20 mouse cellular contexts compared by ENCODE assay signal in genomic region chr2:60342107-60342880, GRCm38 (mm10).
"Had no signal": no experiment of that assay in that cellular context is flagged by ENCODE, and none has a peak within 500 bp of the region (broad histone marks: within the 10 kb centered on the region; RNA-seq: fewer than 3 reads in every experiment).

No protein-coding gene starts in this region.

- DNase-seq: kidney, adult 2 months; kidney, postnatal 4 days; left cerebral cortex, postnatal 4 days; lung, adult 18-20 months; lung, postnatal 10 days; lung, postnatal 36 days; right cerebral cortex, adult 18-20 months; right cerebral cortex, postnatal 14 days; right cerebral cortex, postnatal 4 days; thymus, adult 18-20 months; thymus, postnatal 36 days had no signal

- H3K36me3 ChIP-seq: limb, embryonic 12.5 days; limb, embryonic 15.5 days; liver, embryonic 15.5 days; lung, embryonic 15.5 days; midbrain, embryonic 12.5 days; stomach, embryonic 15.5 days had no signal

- H3K4me1 ChIP-seq: limb, embryonic 12.5 days; liver, embryonic 15.5 days; lung, embryonic 15.5 days; stomach, embryonic 15.5 days had no signal

- H3K27me3 ChIP-seq: limb, embryonic 12.5 days; limb, embryonic 15.5 days; liver, embryonic 15.5 days; lung, embryonic 15.5 days; stomach, embryonic 15.5 days had no signal

- H3K4me3 ChIP-seq: limb, embryonic 12.5 days; limb, embryonic 15.5 days; liver, embryonic 15.5 days; lung, embryonic 15.5 days; midbrain, embryonic 12.5 days; stomach, embryonic 15.5 days had no signal

- ATAC-seq: intestine, postnatal 0 days had no signal

- H3K9me3 ChIP-seq: limb, embryonic 12.5 days; limb, embryonic 15.5 days; liver, embryonic 15.5 days; lung, embryonic 15.5 days; midbrain, embryonic 12.5 days; stomach, embryonic 15.5 days had no signal

- H3K4me2 ChIP-seq: limb, embryonic 12.5 days; limb, embryonic 15.5 days; liver, embryonic 11.5 days; liver, embryonic 15.5 days; lung, embryonic 15.5 days; midbrain, embryonic 12.5 days; stomach, embryonic 15.5 days had no signal

- H3K27ac ChIP-seq: kidney, postnatal 0 days; limb, embryonic 12.5 days; limb, embryonic 15.5 days; liver, embryonic 15.5 days; lung, embryonic 15.5 days; midbrain, embryonic 12.5 days; stomach, embryonic 15.5 days had no signal

- H3K9ac ChIP-seq: limb, embryonic 12.5 days; limb, embryonic 15.5 days; liver, embryonic 15.5 days; lung, embryonic 15.5 days; midbrain, embryonic 12.5 days; stomach, embryonic 15.5 days had no signal
